Mouse (Mus musculus): ENCODE data around the gene Gm20605. TPM values are rescaled to one million over a fixed set of nuclear protein-coding genes. Genes with fewer than 3 reads are reported as not detected.
"Not testable (repeated sequence)": the region's sequence is repeated elsewhere in the genome, so short reads cannot be mapped to it uniquely, and the experiment has no call there.

Gene Gm20605
- polyA plus RNA-seq, 1 experiment from 2014 or later = 6.5 TPM

- H3K4me2 ChIP-seq (ENCODE audit: low read depth, severe bottlenecking) = peak overlapping the region; percentile 57
- H3K4me1 ChIP-seq (ENCODE audit: control insufficient read depth, insufficient read depth, low read length) = peaks cover 50% of the 10 kb centered on the region
- no peak for DNase-seq (ENCODE audit: low spot score)
- no peaks in the 10 kb centered on the region for H3K9me3 ChIP-seq (ENCODE audit: control insufficient read depth, low read length)
- ATAC-seq (ENCODE audit: insufficient number of reproducible peaks, low FRiP score, low TSS enrichment, low read depth) = no peak
- no peaks in the 10 kb centered on the region for H3K27me3 ChIP-seq (ENCODE audit: control insufficient read depth, insufficient read depth, low read length)
- H3K9ac ChIP-seq (ENCODE audit: low read length) = peak overlapping the region; percentile 50; the same call in 1 of the 2 replicates
- H3K36me3 ChIP-seq (ENCODE audit: control insufficient read depth, insufficient read depth, low read length) = peaks cover 6% of the 10 kb centered on the region; the same call in 1 of the 2 replicates
- peak overlapping the region; percentile 30; the same call in 1 of the 2 replicates for H3K4me3 ChIP-seq (ENCODE audit: low read depth, low read length)
- peak overlapping the region; percentile 30; the same call in 1 of the 2 replicates for H3K27ac ChIP-seq (replicated peaks; ENCODE audit: low read depth, low read length)
- 42% methylated on average over 3 of the region's 3 CpGs for WGBS
Observed at GRCm38 (mm10) chr5:137609292-137609691, 19.7 kb upstream of the Gm20605 start.

GRCm38 (mm10) chr5:137610056-137610455 lies 18.9 kb upstream of the Gm20605 start:
- Histone ChIP-seq H3K4me2 (ENCODE audit: low read depth, severe bottlenecking) (peak overlapping the region; percentile 57), H3K27me3 (ENCODE audit: control insufficient read depth, insufficient read depth, low read length) (no peaks in the 10 kb centered on the region), H3K4me1 (ENCODE audit: control insufficient read depth, insufficient read depth, low read length) (peaks cover 50% of the 10 kb centered on the region), H3K36me3 (ENCODE audit: control insufficient read depth, insufficient read depth, low read length) (peaks cover 6% of the 10 kb centered on the region; the same call in 1 of the 2 replicates), H3K27ac (replicated peaks; ENCODE audit: low read depth, low read length) (peak overlapping the region; percentile 97), H3K9ac (ENCODE audit: low read length) (peak overlapping the region; percentile 49; the same call in 1 of the 2 replicates), H3K4me3 (ENCODE audit: low read depth, low read length) (peak overlapping the region; percentile 30), H3K9me3 (ENCODE audit: control insufficient read depth, low read length) (no peaks in the 10 kb centered on the region)
- WGBS = 39% methylated on average over 4 of the region's 4 CpGs
- ATAC-seq (ENCODE audit: insufficient number of reproducible peaks, low FRiP score, low TSS enrichment, low read depth) = no peak
- DNase-seq (ENCODE audit: low spot score) = no peak

- ATAC-seq (ENCODE audit: insufficient number of reproducible peaks, low FRiP score, low TSS enrichment, low read depth) = peak; percentile 86
- H3K4me1 ChIP-seq (ENCODE audit: control insufficient read depth, insufficient read depth, low read length) = peaks cover 50% of the 10 kb centered on the region
Observed at GRCm38 (mm10) chr5:137610548-137611244, 18.3 kb upstream of the Gm20605 start.

GRCm38 (mm10) chr5:137611245-137611602 lies 17.8 kb upstream of the Gm20605 start:
- DNase-seq (ENCODE audit: low spot score) (peak; percentile 92), ATAC-seq (ENCODE audit: insufficient number of reproducible peaks, low FRiP score, low TSS enrichment, low read depth) (peak; percentile 28)
- Histone ChIP-seq H3K9me3 (ENCODE audit: control insufficient read depth, low read length) (no peaks in the 10 kb centered on the region), H3K4me1 (ENCODE audit: control insufficient read depth, insufficient read depth, low read length) (peaks cover 50% of the 10 kb centered on the region), H3K9ac (ENCODE audit: low read length) (peak overlapping the region; percentile 49), H3K27ac (replicated peaks; ENCODE audit: low read depth, low read length) (peak overlapping the region; percentile 97), H3K36me3 (ENCODE audit: control insufficient read depth, insufficient read depth, low read length) (peaks cover 3% of the 10 kb centered on the region; the same call in 1 of the 2 replicates), H3K4me2 (ENCODE audit: low read depth, severe bottlenecking) (peak overlapping the region; percentile 57), H3K27me3 (ENCODE audit: control insufficient read depth, insufficient read depth, low read length) (no peaks in the 10 kb centered on the region), H3K4me3 (ENCODE audit: low read depth, low read length) (peak overlapping the region; percentile 30)
- 0% methylated on average over 6 of the region's 6 CpGs for WGBS

More at GRCm38 (mm10) chr5:137610548-137611244, 18.3 kb upstream of the Gm20605 start:
- DNase-seq (ENCODE audit: low spot score) = peak; percentile 97
- H3K27me3 ChIP-seq (ENCODE audit: control insufficient read depth, insufficient read depth, low read length) = no peaks in the 10 kb centered on the region
- peak overlapping the region; percentile 49 for H3K9ac ChIP-seq (ENCODE audit: low read length)
- H3K4me3 ChIP-seq (ENCODE audit: low read depth, low read length) = peak overlapping the region; percentile 30
- H3K36me3 ChIP-seq (ENCODE audit: control insufficient read depth, insufficient read depth, low read length) = peaks cover 3% of the 10 kb centered on the region; the same call in 1 of the 2 replicates
- WGBS = under 1% methylated on average over 12 of the region's 12 CpGs
- H3K4me2 ChIP-seq (ENCODE audit: low read depth, severe bottlenecking) = peak overlapping the region; percentile 57
- H3K9me3 ChIP-seq (ENCODE audit: control insufficient read depth, low read length) = no peaks in the 10 kb centered on the region
- peak overlapping the region; percentile 97 for H3K27ac ChIP-seq (replicated peaks; ENCODE audit: low read depth, low read length)

GRCm38 (mm10) chr5:137613076-137613475 lies 15.9 kb upstream of the Gm20605 start:
- H3K27ac ChIP-seq (replicated peaks; ENCODE audit: low read depth, low read length) = peak overlapping the region; percentile 97; the same call in 1 of the 2 replicates
- DNase-seq (ENCODE audit: low spot score) (no peak), ATAC-seq (ENCODE audit: insufficient number of reproducible peaks, low FRiP score, low TSS enrichment, low read depth) (no peak)
- 72% methylated on average over 5 of the region's 5 CpGs for WGBS
- no peaks in the 10 kb centered on the region for H3K27me3 ChIP-seq (ENCODE audit: control insufficient read depth, insufficient read depth, low read length)
- H3K4me2 ChIP-seq (ENCODE audit: low read depth, severe bottlenecking) = no peak overlapping the region
- H3K4me1 ChIP-seq (ENCODE audit: control insufficient read depth, insufficient read depth, low read length) = peaks cover 46% of the 10 kb centered on the region
- no peaks in the 10 kb centered on the region for H3K36me3 ChIP-seq (ENCODE audit: control insufficient read depth, insufficient read depth, low read length)
- H3K4me3 ChIP-seq (ENCODE audit: low read depth, low read length) = no peak overlapping the region
- H3K9me3 ChIP-seq (ENCODE audit: control insufficient read depth, low read length) = no peaks in the 10 kb centered on the region
- H3K9ac ChIP-seq (ENCODE audit: low read length) = peak overlapping the region; percentile 41

- Histone ChIP-seq H3K4me3 (ENCODE audit: low read depth, low read length) (no peak within 1 kb of the TSS), H3K4me2 (ENCODE audit: low read depth, severe bottlenecking) (no peak within 1 kb of the TSS), H3K27ac (replicated peaks; ENCODE audit: low read depth, low read length) (peak within 1 kb of the TSS; percentile 97; the same call in 1 of the 2 replicates), H3K9me3 (ENCODE audit: control insufficient read depth, low read length) (no peaks in the 10 kb centered on the region), H3K9ac (ENCODE audit: low read length) (peak within 1 kb of the TSS; percentile 41), H3K27me3 (ENCODE audit: control insufficient read depth, insufficient read depth, low read length) (no peaks in the 10 kb centered on the region), H3K4me1 (ENCODE audit: control insufficient read depth, insufficient read depth, low read length) (peaks cover 42% of the 10 kb centered on the region), H3K36me3 (ENCODE audit: control insufficient read depth, insufficient read depth, low read length) (no peaks in the 10 kb centered on the region)
- 46% methylated on average over 11 of the region's 11 CpGs for WGBS
- no peak for DNase-seq (ENCODE audit: low spot score)
- ATAC-seq (ENCODE audit: insufficient number of reproducible peaks, low FRiP score, low TSS enrichment, low read depth) = no peak
Observed at GRCm38 (mm10) chr5:137613550-137613949, 15.4 kb upstream of the Gm20605 start, which contains the start of gene Pcolce. Gene Pcolce (minus strand): TSS chr5:137613784.

- DNase-seq (ENCODE audit: low spot score); H3K27ac ChIP-seq (replicated peaks; ENCODE audit: low read depth, low read length); H3K9me3 ChIP-seq (ENCODE audit: control insufficient read depth, low read length); H3K36me3 ChIP-seq (ENCODE audit: control insufficient read depth, insufficient read depth, low read length); ATAC-seq (ENCODE audit: insufficient number of reproducible peaks, low FRiP score, low TSS enrichment, low read depth); H3K4me3 ChIP-seq (ENCODE audit: low read depth, low read length); H3K27me3 ChIP-seq (ENCODE audit: control insufficient read depth, insufficient read depth, low read length); H3K4me2 ChIP-seq (ENCODE audit: low read depth, severe bottlenecking); H3K9ac ChIP-seq (ENCODE audit: low read length): not testable (repeated sequence)
- 91% methylated on average over 2 of the region's 2 CpGs for WGBS
- peaks cover 28% of the 10 kb centered on the region for H3K4me1 ChIP-seq (ENCODE audit: control insufficient read depth, insufficient read depth, low read length)
Observed at GRCm38 (mm10) chr5:137614921-137615320, 14.1 kb upstream of the Gm20605 start.

GRCm38 (mm10) chr5:137615347-137615746 lies 13.6 kb upstream of the Gm20605 start:
- no peak overlapping the region for H3K4me2 ChIP-seq (ENCODE audit: low read depth, severe bottlenecking)
- DNase-seq (ENCODE audit: low spot score) = no peak
- H3K4me3 ChIP-seq (ENCODE audit: low read depth, low read length) = no peak overlapping the region
- 92% methylated on average over 7 of the region's 7 CpGs for WGBS
- H3K9me3 ChIP-seq (ENCODE audit: control insufficient read depth, low read length) = no peaks in the 10 kb centered on the region
- H3K36me3 ChIP-seq (ENCODE audit: control insufficient read depth, insufficient read depth, low read length) = no peaks in the 10 kb centered on the region
- H3K27me3 ChIP-seq (ENCODE audit: control insufficient read depth, insufficient read depth, low read length) = no peaks in the 10 kb centered on the region
- no peak overlapping the region for H3K27ac ChIP-seq (replicated peaks; ENCODE audit: low read depth, low read length)
- peaks cover 28% of the 10 kb centered on the region for H3K4me1 ChIP-seq (ENCODE audit: control insufficient read depth, insufficient read depth, low read length)
- H3K9ac ChIP-seq (ENCODE audit: low read length) = no peak overlapping the region
- ATAC-seq (ENCODE audit: insufficient number of reproducible peaks, low FRiP score, low TSS enrichment, low read depth) = no peak

All from limb, embryonic 11.5 days (tissue).